Mouse (Mus musculus) embryonic fibroblast, embryonic 13.5 days (primary cell): ENCODE measurements around the gene Dnah2. TPM values are rescaled to one million over a fixed set of nuclear protein-coding genes. Genes with fewer than 3 reads are reported as not detected.

Source experiments
- H3K27ac ChIP-seq: 2 replicates; pipeline ENCODE4 v1.5.1; 2012; ENCODE audit warnings: low read length, control low read depth, inconsistent platforms; ENCODE audit not compliant: insufficient read depth
- H3K4me1 ChIP-seq: 2 replicates; pipeline ENCODE4 v1.6.1; 2011; ENCODE audit warnings: low read length; ENCODE audit not compliant: control insufficient read depth, insufficient read depth
- H3K4me3 ChIP-seq: 2 replicates; pipeline ENCODE4 v1.5.1; 2011; ENCODE audit warnings: mild to moderate bottlenecking, control low read depth, low read length; ENCODE audit not compliant: insufficient read depth
- CTCF ChIP-seq: IDR thresholded peaks from 2 replicates; pipeline ENCODE4 v1.5.1; 2011; ENCODE audit warnings: mild to moderate bottlenecking, control low read depth, low read length, moderate library complexity, borderline replicate concordance; ENCODE audit not compliant: insufficient read depth
- POLR2A ChIP-seq: IDR thresholded peaks from 2 replicates; pipeline ENCODE4 v1.6.1; 2011; ENCODE audit warnings: low read depth, mild to moderate bottlenecking, control low read depth, low read length, moderate library complexity
- polyA plus RNA-seq: library from polyadenylated mRNA; stranded (reverse); fragments of >200 nt; gene quantifications from 2 replicates; pipeline ENCODE4 v1.2.4, GENCODE M21; 2011; ENCODE audit warnings: low read depth; ENCODE audit not compliant: missing spikeins, insufficient read length

Dnah2 gene
- polyA plus RNA-seq, 1 experiment, result 0.21 TPM

DNA sequence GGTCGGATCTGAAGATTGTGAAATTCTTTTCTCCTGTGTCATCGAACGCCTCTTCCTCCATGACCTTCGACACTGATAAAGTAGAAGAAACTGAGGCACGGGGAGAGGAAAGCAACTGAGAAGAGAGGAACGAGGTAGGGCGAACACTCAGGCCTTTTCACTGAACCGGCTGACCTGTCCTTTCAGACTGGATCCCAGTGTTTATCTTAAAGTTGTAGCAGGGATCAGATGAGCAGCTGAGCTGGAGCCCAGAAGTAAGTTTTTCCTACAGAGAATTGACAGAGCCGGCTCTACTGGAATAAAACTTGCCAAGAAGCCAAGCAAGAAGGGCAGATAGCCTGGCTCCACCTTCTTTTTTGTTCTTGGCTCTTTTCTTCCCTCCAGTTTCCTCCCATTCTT is 178.1 kb downstream of the Dnah2 start:
- Histone ChIP-seq H3K27ac (peak overlapping the region; percentile 94), H3K4me3 (peak overlapping the region; percentile 13; the same call in 1 of the 2 replicates), H3K4me1 (peaks cover 7% of the 10 kb centered on the region)
- no peak for TF ChIP-seq CTCF
- TF ChIP-seq POLR2A, result peak; percentile 19; the same call in 1 of the 2 replicates

Other genes with a start within 250 kb of the Dnah2 start
- 13.5 and 17.6 TPM in 2 replicates for gene Cntrob, start 225.3 kb downstream of the Dnah2 start, polyA plus RNA-seq
- 92.9 and 121 TPM in 2 replicates for gene Trappc1, start 225.1 kb downstream of the Dnah2 start, polyA plus RNA-seq
- 2.1 and 2.9 TPM in 2 replicates for gene Kcnab3, start 222.9 kb downstream of the Dnah2 start, polyA plus RNA-seq
- 1.7 and 4.4 TPM in 2 replicates for gene Rnf227, start 208.6 kb downstream of the Dnah2 start, polyA plus RNA-seq
- 175 and 199 TPM in 2 replicates for gene Chd3, start 179.7 kb downstream of the Dnah2 start, polyA plus RNA-seq
- gene Naa38, start 153.6 kb downstream of the Dnah2 start, polyA plus RNA-seq, result 75.6 and 81.1 TPM in 2 replicates
- gene Cyb5d1, start 153.5 kb downstream of the Dnah2 start, polyA plus RNA-seq, result 51.0 and 51.7 TPM in 2 replicates
- gene Tmem88, start 150.9 kb downstream of the Dnah2 start, polyA plus RNA-seq, result 9.1 and 10.3 TPM in 2 replicates
- gene Kdm6b, start 135.4 kb downstream of the Dnah2 start, polyA plus RNA-seq, result 31.8 and 33.4 TPM in 2 replicates
- gene Efnb3, start 11.1 kb upstream of the Dnah2 start, polyA plus RNA-seq, result 0.45 and 2.6 TPM in 2 replicates
- gene Wrap53, start 31.1 kb upstream of the Dnah2 start, polyA plus RNA-seq, result 7.9 and 10.2 TPM in 2 replicates
- gene Trp53, start 31.2 kb upstream of the Dnah2 start, polyA plus RNA-seq, result 159 and 160 TPM in 2 replicates
- 0.58 and 2.7 TPM in 2 replicates for gene Atp1b2, start 56.8 kb upstream of the Dnah2 start, polyA plus RNA-seq
- gene Shbg, start 68.8 kb upstream of the Dnah2 start, polyA plus RNA-seq, result not detected in 2 replicates
- 11.7 and 13.6 TPM in 2 replicates for gene Sat2, start 72.9 kb upstream of the Dnah2 start, polyA plus RNA-seq
- gene Fxr2, start 83.9 kb upstream of the Dnah2 start, polyA plus RNA-seq, result 63.5 and 71.7 TPM in 2 replicates
- gene Sox15, start 106.2 kb upstream of the Dnah2 start, polyA plus RNA-seq, result not detected in 2 replicates
- 45.2 and 47.8 TPM in 2 replicates for gene Mpdu1, start 113.5 kb upstream of the Dnah2 start, polyA plus RNA-seq
- gene Cd68, start 117.0 kb upstream of the Dnah2 start, polyA plus RNA-seq, result 4.9 and 8.6 TPM in 2 replicates
- 717 and 781 TPM in 2 replicates for gene Eif4a1, start 123.3 kb upstream of the Dnah2 start, polyA plus RNA-seq
- gene Senp3, start 133.0 kb upstream of the Dnah2 start, polyA plus RNA-seq, result 117 and 187 TPM in 2 replicates
- 0.85 and 1.5 TPM in 2 replicates for gene Tnfsf13, start 136.7 kb upstream of the Dnah2 start, polyA plus RNA-seq
- 20.0 and 25.5 TPM in 2 replicates for gene Tnfsf12, start 146.7 kb upstream of the Dnah2 start, polyA plus RNA-seq
- 3.0 and 4.4 TPM in 2 replicates for gene Tnfsfm13, start 147.0 kb upstream of the Dnah2 start, polyA plus RNA-seq
- 82.6 and 90.9 TPM in 2 replicates for gene Polr2a, start 209.5 kb upstream of the Dnah2 start, polyA plus RNA-seq
- gene Slc35g3, start 212.9 kb upstream of the Dnah2 start, polyA plus RNA-seq, result not detected in 2 replicates
- gene Zbtb4, start 216.8 kb upstream of the Dnah2 start, polyA plus RNA-seq, result 22.6 and 28.5 TPM in 2 replicates
- gene Chrnb1, start 246.8 kb upstream of the Dnah2 start, polyA plus RNA-seq, result 4.6 and 7.2 TPM in 2 replicates